Mouse (Mus musculus) kidney, embryonic 16.5 days (tissue): ENCODE measurements around the gene Fcrlb. TPM values are rescaled to one million over a fixed set of nuclear protein-coding genes. Genes with fewer than 3 reads are reported as not detected.

ENCODE experiments used
- ATAC-seq: fragments of 200-750 bp; cut with Nextera tagmentation; 2 replicates; pipeline ENCODE4 v1.8.0; 2017; ENCODE audit warnings: moderate TSS enrichment; ENCODE audit not compliant: low FRiP score, low TSS enrichment
- H3K27ac ChIP-seq: fragments of 300-500 bp; sonication (generic); 2 replicates; pipeline ENCODE4 v1.5.1; 2014; ENCODE audit warnings: low read length
- H3K27me3 ChIP-seq: fragments of 300-500 bp; sonication (generic); 2 replicates; pipeline ENCODE4 v1.6.1; 2014; ENCODE audit warnings: low read length, control low read depth, mixed read lengths; ENCODE audit not compliant: insufficient read depth
- H3K36me3 ChIP-seq: fragments of 300-500 bp; sonication (generic); 2 replicates; pipeline ENCODE4 v1.6.1; 2014; ENCODE audit warnings: low read length, control low read depth, mixed read lengths; ENCODE audit not compliant: insufficient read depth
- H3K4me1 ChIP-seq: fragments of 300-500 bp; sonication (generic); 2 replicates; pipeline ENCODE4 v1.6.1; 2014; ENCODE audit warnings: low read length, control low read depth, mixed read lengths; ENCODE audit not compliant: insufficient read depth
- H3K4me2 ChIP-seq: fragments of 300-500 bp; sonication (generic); replicated peaks from 2 replicates; pipeline ENCODE4 v1.6.1; 2014; ENCODE audit warnings: low read depth, low read length
- H3K4me3 ChIP-seq: fragments of 300-500 bp; sonication (generic); 2 replicates; pipeline ENCODE4 v1.5.1; 2014; ENCODE audit warnings: mild to moderate bottlenecking, low read length
- H3K9ac ChIP-seq: fragments of 300-500 bp; sonication (generic); replicated peaks from 2 replicates; pipeline ENCODE4 v1.6.1; 2014; ENCODE audit warnings: low read length
- H3K9me3 ChIP-seq: fragments of 300-500 bp; sonication (generic); 2 replicates; pipeline ENCODE4 v1.6.1; 2016; ENCODE audit warnings: low read length, control low read depth
- WGBS: fragments of 180-500 bp; shearing (Covaris S2); extraction: QIAGEN DNeasy Blood & Tissue Kit; methylation state at CpG from one replicate; pipeline ENCODE4 v1.1.7; 2014; 5-methylcytosine and 5-hydroxymethylcytosine counted together
- polyA plus RNA-seq: library from polyadenylated mRNA; unstranded; fragments of >200 nt; fragmentation: Nextera tagmentation; extraction: Ambion mirVana; gene quantifications from 2 replicates; pipeline ENCODE4 v1.2.1, GENCODE M21; 2015

Fcrlb gene
- polyA plus RNA-seq, 1 experiment from 2014 or later: 0.24 TPM

- Histone ChIP-seq H3K9me3 (no peaks in the 10 kb centered on the region), H3K4me3 (no peak overlapping the region), H3K36me3 (no peaks in the 10 kb centered on the region), H3K9ac (no peak overlapping the region), H3K4me1 (peaks cover 5% of the 10 kb centered on the region; the same call in 1 of the 2 replicates), H3K27me3 (peaks cover 11% of the 10 kb centered on the region; the same call in 1 of the 2 replicates), H3K4me2 (no peak overlapping the region), H3K27ac (no peak overlapping the region)
- no peak for ATAC-seq
- WGBS: 82% methylated on average over 5 of the region's 5 CpGs
Observed at GRCm38 (mm10) chr1:170896651-170897281, 16.0 kb downstream of the Fcrlb start.

GRCm38 (mm10) chr1:170894603-170895602, 17.8 kb downstream of the Fcrlb start:
- H3K27ac ChIP-seq: no peak overlapping the region
- no peak; the same call in 1 of the 2 replicates for ATAC-seq
- H3K4me1 ChIP-seq: peaks cover 3% of the 10 kb centered on the region; the same call in 1 of the 2 replicates
- 60% methylated on average over 9 of the region's 9 CpGs for WGBS
- H3K27me3 ChIP-seq: peaks cover 11% of the 10 kb centered on the region; the same call in 1 of the 2 replicates
- H3K9me3 ChIP-seq: no peaks in the 10 kb centered on the region
- H3K4me3 ChIP-seq: no peak overlapping the region
- H3K9ac ChIP-seq: no peak overlapping the region
- no peak overlapping the region for H3K4me2 ChIP-seq
- no peaks in the 10 kb centered on the region for H3K36me3 ChIP-seq

GRCm38 (mm10) chr1:170892279-170892678, 20.5 kb downstream of the Fcrlb start:
- Histone ChIP-seq H3K4me3 (no peak overlapping the region), H3K4me2 (no peak overlapping the region), H3K4me1 (peaks cover 3% of the 10 kb centered on the region; the same call in 1 of the 2 replicates), H3K27me3 (peaks cover 2% of the 10 kb centered on the region; the same call in 1 of the 2 replicates), H3K9ac (no peak overlapping the region), H3K36me3 (no peaks in the 10 kb centered on the region), H3K9me3 (no peaks in the 10 kb centered on the region), H3K27ac (no peak overlapping the region)
- WGBS: 72% methylated on average over 1 of the region's 1 CpGs
- ATAC-seq: no peak

DNA sequence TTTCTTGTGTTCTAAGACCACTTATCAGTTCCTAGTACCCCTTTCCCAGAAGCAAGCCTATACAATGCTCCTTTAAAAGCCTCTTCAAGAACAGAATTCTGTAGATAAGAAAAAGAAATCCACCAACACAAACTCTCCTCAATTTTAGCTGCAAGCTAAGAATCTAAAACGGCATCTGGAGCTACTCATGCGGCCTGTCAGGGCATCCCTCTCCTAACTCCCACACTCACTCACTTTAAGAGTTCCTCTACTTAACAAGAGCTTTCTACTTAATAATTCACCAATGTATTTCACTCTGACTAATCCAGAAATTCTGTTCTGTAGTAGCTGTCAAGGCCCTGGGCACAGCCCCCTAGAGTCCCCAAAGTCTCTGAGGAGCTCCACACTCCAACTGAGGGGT, 21.1 kb downstream of the Fcrlb start:
- Histone ChIP-seq H3K9me3 (no peaks in the 10 kb centered on the region), H3K36me3 (no peaks in the 10 kb centered on the region), H3K4me1 (peaks cover 3% of the 10 kb centered on the region; the same call in 1 of the 2 replicates), H3K9ac (no peak overlapping the region), H3K4me2 (no peak overlapping the region), H3K27me3 (no peaks in the 10 kb centered on the region), H3K4me3 (no peak overlapping the region), H3K27ac (no peak overlapping the region)
- 32% methylated on average over 2 of the region's 2 CpGs for WGBS
- ATAC-seq: 0 out of 2 replicates have a peak, but pooled peaks have one; percentile 19

- 74% methylated on average over 4 of the region's 4 CpGs for WGBS
- Histone ChIP-seq H3K4me3 (no peak overlapping the region), H3K4me2 (no peak overlapping the region), H3K4me1 (peaks cover 8% of the 10 kb centered on the region; the same call in 1 of the 2 replicates), H3K27me3 (no peaks in the 10 kb centered on the region), H3K9ac (no peak overlapping the region), H3K9me3 (no peaks in the 10 kb centered on the region), H3K27ac (no peak overlapping the region), H3K36me3 (no peaks in the 10 kb centered on the region)
- no peak for ATAC-seq
Observed at GRCm38 (mm10) chr1:170889310-170889709, 23.4 kb downstream of the Fcrlb start.

DNA sequence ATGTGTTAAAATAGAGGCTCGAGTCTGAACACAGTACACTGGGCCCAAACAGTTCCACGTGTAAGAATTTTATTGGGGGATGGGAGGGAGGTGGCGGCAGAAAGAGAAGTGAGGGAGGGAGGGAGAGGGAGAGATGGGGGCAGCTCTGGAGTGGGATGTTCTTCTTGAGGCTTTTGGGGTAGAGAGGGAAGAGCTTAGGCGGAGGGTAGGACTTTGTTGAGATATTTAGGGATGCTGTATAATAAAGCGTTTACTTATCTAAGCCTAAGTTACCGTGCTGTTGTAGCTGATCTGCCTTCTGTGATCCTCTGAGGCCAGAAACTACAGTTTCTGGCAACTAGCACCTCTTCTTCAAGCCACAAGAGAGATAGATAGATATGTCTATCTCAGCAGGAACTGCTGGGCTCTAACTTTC, 26.7 kb downstream of the Fcrlb start:
- no peak for ATAC-seq
- H3K4me3 ChIP-seq: no peak overlapping the region
- no peaks in the 10 kb centered on the region for H3K27me3 ChIP-seq
- H3K9ac ChIP-seq: no peak overlapping the region
- H3K4me2 ChIP-seq: no peak overlapping the region
- H3K36me3 ChIP-seq: peaks cover 8% of the 10 kb centered on the region; the same call in 1 of the 2 replicates
- WGBS: 42% methylated on average over 6 of the region's 6 CpGs
- no peak overlapping the region for H3K27ac ChIP-seq
- no peaks in the 10 kb centered on the region for H3K9me3 ChIP-seq
- peaks cover 8% of the 10 kb centered on the region; the same call in 1 of the 2 replicates for H3K4me1 ChIP-seq

- H3K4me1 ChIP-seq: peaks cover 8% of the 10 kb centered on the region; the same call in 1 of the 2 replicates
- no peaks in the 10 kb centered on the region for H3K9me3 ChIP-seq
- peak; percentile 96 for ATAC-seq
- peaks cover 18% of the 10 kb centered on the region; the same call in 1 of the 2 replicates for H3K36me3 ChIP-seq
- H3K9ac ChIP-seq: peak within 1 kb of the TSS; percentile 91
- H3K27ac ChIP-seq: peak within 1 kb of the TSS; percentile 90
- no peaks in the 10 kb centered on the region for H3K27me3 ChIP-seq
- H3K4me3 ChIP-seq: peak within 1 kb of the TSS; percentile 87
- WGBS: under 1% methylated on average over 46 of the region's 46 CpGs
- H3K4me2 ChIP-seq: peak within 1 kb of the TSS; percentile 94
Observed at GRCm38 (mm10) chr1:170884978-170885561, 27.7 kb downstream of the Fcrlb start, which contains the start of the genes Gm26620 and Dusp12. Gm26620 (plus strand) TSS chr1:170885065. Dusp12 (minus strand) TSS chr1:170885540.

DNA sequence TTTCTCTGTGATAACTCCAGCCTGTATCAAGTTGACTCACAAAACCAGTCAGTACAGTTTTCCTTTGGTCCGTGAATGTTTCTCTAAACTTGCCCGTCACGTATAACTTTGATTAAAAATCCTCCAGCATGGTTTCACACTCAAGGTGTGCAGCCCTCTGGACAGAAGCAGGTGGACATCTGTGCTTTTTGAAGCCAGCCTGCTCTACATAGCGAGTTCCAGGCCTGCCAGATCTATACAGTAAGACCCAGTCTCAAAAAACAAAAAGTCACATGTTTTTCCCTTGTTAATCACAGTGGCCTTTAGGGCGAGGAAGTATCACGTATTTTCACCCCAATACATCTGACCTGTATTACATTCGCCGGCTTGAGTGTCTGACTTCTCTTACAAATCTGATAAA, 28.4 kb downstream of the Fcrlb start:
- H3K9me3 ChIP-seq: no peaks in the 10 kb centered on the region
- no peaks in the 10 kb centered on the region for H3K27me3 ChIP-seq
- WGBS: 16% methylated on average over 8 of the region's 8 CpGs
- H3K36me3 ChIP-seq: peaks cover 21% of the 10 kb centered on the region
- peak overlapping the region; percentile 94 for H3K4me2 ChIP-seq
- H3K4me1 ChIP-seq: peaks cover 8% of the 10 kb centered on the region; the same call in 1 of the 2 replicates
- no peak for ATAC-seq
- H3K27ac ChIP-seq: peak overlapping the region; percentile 90
- H3K9ac ChIP-seq: peak overlapping the region; percentile 91
- peak overlapping the region; percentile 87 for H3K4me3 ChIP-seq

- 77% methylated on average over 5 of the region's 5 CpGs for WGBS
- Histone ChIP-seq H3K4me1 (peaks cover 8% of the 10 kb centered on the region; the same call in 1 of the 2 replicates), H3K4me2 (no peak overlapping the region), H3K36me3 (peaks cover 31% of the 10 kb centered on the region), H3K27me3 (no peaks in the 10 kb centered on the region), H3K27ac (peak overlapping the region; percentile 3; the same call in 1 of the 2 replicates), H3K9ac (no peak overlapping the region), H3K4me3 (no peak overlapping the region), H3K9me3 (no peaks in the 10 kb centered on the region)
- no peak for ATAC-seq
Observed at GRCm38 (mm10) chr1:170882915-170883485, 29.7 kb downstream of the Fcrlb start.
